8 mouse cellular contexts compared by ENCODE assay signal in the genomic region with DNA sequence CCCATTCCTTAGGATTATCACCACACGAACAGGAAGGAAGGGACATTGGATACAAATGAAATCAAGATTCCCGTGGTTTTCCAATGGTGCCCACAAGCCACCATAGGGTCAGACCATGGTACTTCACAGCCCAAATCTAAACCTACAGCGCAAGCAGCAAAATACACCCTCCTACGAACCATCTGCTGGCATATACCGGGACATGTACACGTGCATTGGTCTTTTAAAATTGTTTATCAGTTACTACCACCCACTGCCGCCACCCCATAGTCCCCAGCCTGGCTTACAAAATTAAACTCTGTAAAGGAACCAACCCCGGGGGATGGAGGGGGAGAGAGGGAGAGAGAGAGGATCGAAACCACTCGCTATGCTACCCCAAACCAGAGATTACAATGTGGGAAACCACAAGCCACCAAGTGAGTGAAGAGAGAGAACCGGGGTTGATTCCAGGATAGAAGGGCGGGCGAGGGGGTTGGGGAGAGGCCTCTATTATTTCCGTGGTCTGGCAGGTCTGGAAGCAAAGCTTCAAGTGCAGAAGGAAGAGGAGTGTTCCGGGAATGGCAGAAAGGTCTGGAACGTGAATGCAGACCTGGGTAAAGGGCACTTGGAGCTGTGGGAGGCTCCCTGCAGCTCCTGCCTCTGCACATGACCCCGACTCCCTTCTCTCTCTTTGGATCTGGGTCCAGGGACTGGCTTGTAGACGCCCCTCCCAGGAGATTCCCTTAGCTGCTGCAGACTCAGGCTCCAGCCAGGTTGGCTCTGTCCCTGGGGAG. TPM values are rescaled to one million over a fixed set of nuclear protein-coding genes. Genes with fewer than 3 reads are reported as not detected.
A peak's percentile ranks its signal among the peaks of the same experiment; 100 is the strongest.
DNase-seq lines count a peak whose midpoint lies in the region; ATAC-seq lines count a peak whose summit lies in the region.
"Had no signal": no experiment of that assay in that cellular context is flagged by ENCODE, and none has a peak within 500 bp of the region (broad histone marks: within the 10 kb centered on the region; RNA-seq: fewer than 3 reads in every experiment).

A gene (plus strand): TSS at position 439 of the 773 bp plus-strand sequence.

- no peaks in the 10 kb centered on the region for H3K36me3 ChIP-seq in lung, embryonic 15.5 days
- no peaks in the 10 kb centered on the region for H3K36me3 ChIP-seq in forebrain, embryonic 11.5 days (ENCODE audit: control insufficient read depth, insufficient read depth, low read length)
- H3K36me3 ChIP-seq in intestine, embryonic 15.5 days = no peaks in the 10 kb centered on the region
- no peaks in the 10 kb centered on the region for H3K36me3 ChIP-seq in neural tube, embryonic 14.5 days (ENCODE audit: control insufficient read depth, insufficient read depth, low read length)

- H3K9me3 ChIP-seq in lung, embryonic 15.5 days = no peaks in the 10 kb centered on the region
- no peaks in the 10 kb centered on the region for H3K9me3 ChIP-seq in forebrain, embryonic 11.5 days (ENCODE audit: control insufficient read depth, low read length)
- H3K9me3 ChIP-seq in intestine, embryonic 15.5 days = no peaks in the 10 kb centered on the region
- no peaks in the 10 kb centered on the region for H3K9me3 ChIP-seq in neural tube, embryonic 14.5 days (ENCODE audit: control insufficient read depth, low read length)

- ATAC-seq in lung, embryonic 15.5 days (ENCODE audit: borderline replicate concordance, extremely low read depth, low FRiP score, low TSS enrichment) = no peak
- no peak; the same call in 1 of the 2 replicates for ATAC-seq in forebrain, embryonic 11.5 days (replicated peaks; ENCODE audit: low FRiP score)
- ATAC-seq in intestine, embryonic 15.5 days = no peak
- no peak for ATAC-seq in neural tube, embryonic 14.5 days (ENCODE audit: low read depth)

- H3K4me3 ChIP-seq in lung, embryonic 15.5 days = peak within 1 kb of the TSS; percentile 26
- H3K4me3 ChIP-seq in forebrain, embryonic 11.5 days (ENCODE audit: low read depth, low read length) = peak within 1 kb of the TSS; percentile 13; the same call in 1 of the 2 replicates
- peak within 1 kb of the TSS; percentile 22; the same call in 1 of the 2 replicates for H3K4me3 ChIP-seq in intestine, embryonic 15.5 days (replicated peaks)
- peak within 1 kb of the TSS; percentile 24 for H3K4me3 ChIP-seq in neural tube, embryonic 14.5 days (ENCODE audit: low read depth, low read length)
- H3K4me3 ChIP-seq: myocyte had no signal

- H3K4me1 ChIP-seq in lung, embryonic 15.5 days = peaks cover 48% of the 10 kb centered on the region
- H3K4me1 ChIP-seq in forebrain, embryonic 11.5 days (replicated peaks; ENCODE audit: control insufficient read depth, insufficient read depth, low read length) = peaks cover 4% of the 10 kb centered on the region
- peaks cover 23% of the 10 kb centered on the region for H3K4me1 ChIP-seq in intestine, embryonic 15.5 days (replicated peaks)
- peaks cover 15% of the 10 kb centered on the region for H3K4me1 ChIP-seq in neural tube, embryonic 14.5 days (ENCODE audit: control insufficient read depth, insufficient read depth, low read length)

- H3K4me2 ChIP-seq in lung, embryonic 15.5 days = peak within 1 kb of the TSS; percentile 54
- H3K4me2 ChIP-seq in forebrain, embryonic 11.5 days (ENCODE audit: low read depth, low read length, severe bottlenecking) = peak within 1 kb of the TSS; percentile 47
- H3K4me2 ChIP-seq in intestine, embryonic 15.5 days (replicated peaks) = peak within 1 kb of the TSS; percentile 60
- peak within 1 kb of the TSS; percentile 55 for H3K4me2 ChIP-seq in neural tube, embryonic 14.5 days (ENCODE audit: low read depth, low read length)

- WGBS in lung, embryonic 15.5 days = 34% methylated on average over 18 of the region's 18 CpGs
- 58% methylated on average over 18 of the region's 18 CpGs for WGBS in forebrain, embryonic 11.5 days
- WGBS in intestine, embryonic 15.5 days = 44% methylated on average over 18 of the region's 18 CpGs
- WGBS in neural tube, embryonic 14.5 days = 59% methylated on average over 18 of the region's 18 CpGs

- no peak for DNase-seq in lung, postnatal 36 days
- no peak for DNase-seq in forebrain, embryonic 11.5 days (ENCODE audit: low spot score)
- DNase-seq in cerebellum, postnatal 25 days = no peak
- no peak for DNase-seq in cerebellum, adult 8-10 months

- H3K27ac ChIP-seq in lung, embryonic 15.5 days = peak within 1 kb of the TSS; percentile 51
- H3K27ac ChIP-seq in forebrain, embryonic 11.5 days (ENCODE audit: low read depth, low read length) = no peak within 1 kb of the TSS
- H3K27ac ChIP-seq in intestine, embryonic 15.5 days = peak within 1 kb of the TSS; percentile 38; the same call in 1 of the 2 replicates
- peak within 1 kb of the TSS; percentile 48; the same call in 1 of the 2 replicates for H3K27ac ChIP-seq in neural tube, embryonic 14.5 days (ENCODE audit: low read depth, low read length)

- H3K9ac ChIP-seq in lung, embryonic 15.5 days = peak within 1 kb of the TSS; percentile 23; the same call in 1 of the 2 replicates
- peak within 1 kb of the TSS; percentile 28 for H3K9ac ChIP-seq in forebrain, embryonic 11.5 days (ENCODE audit: low read length)
- no peak within 1 kb of the TSS for H3K9ac ChIP-seq in intestine, embryonic 15.5 days
- peak within 1 kb of the TSS; percentile 60 for H3K9ac ChIP-seq in neural tube, embryonic 14.5 days (replicated peaks; ENCODE audit: low read depth, low read length)

- H3K27me3 ChIP-seq in lung, embryonic 15.5 days = peaks cover 14% of the 10 kb centered on the region; the same call in 1 of the 2 replicates
- no peaks in the 10 kb centered on the region for H3K27me3 ChIP-seq in forebrain, embryonic 11.5 days (ENCODE audit: control insufficient read depth, insufficient read depth, low read length)
- H3K27me3 ChIP-seq in intestine, embryonic 15.5 days (replicated peaks) = no peaks in the 10 kb centered on the region
- H3K27me3 ChIP-seq in neural tube, embryonic 14.5 days (ENCODE audit: control insufficient read depth, insufficient read depth, low read length) = no peaks in the 10 kb centered on the region

RNA-seq across cellular contexts. Expression of the gene that starts here (rescaled TPM):
- 0.13 and 0.30 TPM in 2 replicates for polyA plus RNA-seq in lung, embryonic 15.5 days (2015; fragmentation: Nextera tagmentation; extraction: Ambion mirVana)
- polyA plus RNA-seq in forebrain, embryonic 11.5 days (2014; fragmentation: Nextera tagmentation; extraction: Ambion mirVana) = 0.37 and 0.52 TPM in 2 replicates
- 0.23 and 0.25 TPM in 2 replicates for polyA plus RNA-seq in intestine, embryonic 15.5 days (2015; fragmentation: Nextera tagmentation; extraction: Ambion mirVana)
- polyA plus RNA-seq in neural tube, embryonic 14.5 days (2014; fragmentation: Nextera tagmentation; extraction: Ambion mirVana) = 0.35 and 0.49 TPM in 2 replicates
- polyA plus RNA-seq: myocyte had no signal
